Mouse (Mus musculus) limb, embryonic 13.5 days (tissue): ENCODE measurements at regions not wholly inside any gene's neighbourhood (a gene's known extent, or its start where the extent isn't known, plus 50 kb on each side); places are given as distances from the start of the nearest gene placed in this dataset.
A peak's percentile ranks its signal among the peaks of the same experiment; 100 is the strongest.

Source experiments
- ATAC-seq: fragments of 200-750 bp; cut with Nextera tagmentation; 2 replicates; pipeline ENCODE4 v1.8.0; 2017; ENCODE audit warnings: low read depth, moderate number of reproducible peaks, moderate TSS enrichment; ENCODE audit not compliant: low FRiP score
- H3K27ac ChIP-seq: fragments of 300-500 bp; sonication (generic); 2 replicates; pipeline ENCODE4 v1.5.1; 2015; ENCODE audit warnings: inconsistent platforms, mild to moderate bottlenecking, moderate library complexity
- H3K27me3 ChIP-seq: fragments of 300-500 bp; sonication (generic); 2 replicates; pipeline ENCODE4 v1.6.1; 2015; ENCODE audit warnings: mild to moderate bottlenecking, inconsistent platforms
- H3K36me3 ChIP-seq: fragments of 300-500 bp; sonication (generic); 2 replicates; pipeline ENCODE4 v1.6.1; 2015; ENCODE audit warnings: inconsistent platforms, mild to moderate bottlenecking, moderate library complexity
- H3K4me1 ChIP-seq: fragments of 300-500 bp; sonication (generic); 2 replicates; pipeline ENCODE4 v1.6.1; 2015; ENCODE audit warnings: inconsistent platforms
- H3K4me2 ChIP-seq: fragments of 300-500 bp; sonication (generic); replicated peaks from 2 replicates; pipeline ENCODE4 v1.6.1; 2015; ENCODE audit warnings: inconsistent platforms, mild to moderate bottlenecking, moderate library complexity
- H3K4me3 ChIP-seq: fragments of 300-500 bp; sonication (generic); 2 replicates; pipeline ENCODE4 v1.5.1; 2015; ENCODE audit warnings: moderate library complexity, mild to moderate bottlenecking, inconsistent platforms
- H3K9ac ChIP-seq: fragments of 300-500 bp; sonication (generic); 2 replicates; pipeline ENCODE4 v1.6.1; 2015; ENCODE audit warnings: mild to moderate bottlenecking, inconsistent platforms
- H3K9me3 ChIP-seq: fragments of 300-500 bp; sonication (generic); 2 replicates; pipeline ENCODE4 v1.6.1; 2016; ENCODE audit warnings: inconsistent platforms
- WGBS: fragments of 180-500 bp; shearing (Covaris S2); methylation state at CpG from one replicate; pipeline ENCODE4 v1.1.7; 2015; 5-methylcytosine and 5-hydroxymethylcytosine counted together

GRCm38 (mm10) chr12:109947886-109948433 lies 330.9 kb upstream of the Dio3 start:
- Histone ChIP-seq H3K4me1 (peaks cover 42% of the 10 kb centered on the region), H3K4me2 (no peak overlapping the region), H3K36me3 (no peaks in the 10 kb centered on the region), H3K9ac (no peak overlapping the region), H3K27ac (0 out of 2 replicates have a peak overlapping the region, but pooled peaks have one; percentile 22), H3K9me3 (peaks cover 3% of the 10 kb centered on the region; the same call in 1 of the 2 replicates), H3K4me3 (no peak overlapping the region), H3K27me3 (0 out of 2 replicates have a peak, but pooled peaks cover 7% of the 10 kb centered on the region)
- ATAC-seq = no peak
- WGBS = 30% methylated on average over 7 of the region's 7 CpGs

- Histone ChIP-seq H3K4me2 (no peak overlapping the region), H3K9ac (no peak overlapping the region), H3K4me1 (peaks cover 40% of the 10 kb centered on the region), H3K27ac (no peak overlapping the region), H3K36me3 (no peaks in the 10 kb centered on the region), H3K27me3 (0 out of 2 replicates have a peak, but pooled peaks cover 7% of the 10 kb centered on the region), H3K9me3 (peaks cover 3% of the 10 kb centered on the region; the same call in 1 of the 2 replicates), H3K4me3 (no peak overlapping the region)
- 20% methylated on average over 16 of the region's 16 CpGs for WGBS
- ATAC-seq = no peak
These were observed 330.4 kb upstream of the Dio3 start for GRCm38 (mm10) chr12:109948434-109948984.

- Histone ChIP-seq H3K9ac (no peak overlapping the region), H3K4me1 (peaks cover 40% of the 10 kb centered on the region), H3K4me3 (no peak overlapping the region), H3K36me3 (no peaks in the 10 kb centered on the region), H3K4me2 (no peak overlapping the region), H3K27me3 (0 out of 2 replicates have a peak, but pooled peaks cover 7% of the 10 kb centered on the region), H3K27ac (no peak overlapping the region), H3K9me3 (no peaks in the 10 kb centered on the region)
- 69% methylated on average over 17 of the region's 17 CpGs for WGBS
- no peak for ATAC-seq
These were observed 329.5 kb upstream of the Dio3 start for GRCm38 (mm10) chr12:109949231-109949965.

GRCm38 (mm10) chr12:109950632-109951031 lies 328.2 kb upstream of the Dio3 start:
- Histone ChIP-seq H3K27me3 (0 out of 2 replicates have a peak, but pooled peaks cover 7% of the 10 kb centered on the region), H3K27ac (no peak overlapping the region), H3K4me1 (peaks cover 40% of the 10 kb centered on the region), H3K9ac (no peak overlapping the region), H3K4me2 (no peak overlapping the region), H3K9me3 (no peaks in the 10 kb centered on the region), H3K4me3 (no peak overlapping the region), H3K36me3 (no peaks in the 10 kb centered on the region)
- 38% methylated on average over 6 of the region's 6 CpGs for WGBS
- no peak for ATAC-seq

- Histone ChIP-seq H3K4me1 (peaks cover 40% of the 10 kb centered on the region), H3K4me2 (no peak overlapping the region), H3K27me3 (0 out of 2 replicates have a peak, but pooled peaks cover 4% of the 10 kb centered on the region), H3K4me3 (no peak overlapping the region), H3K9me3 (no peaks in the 10 kb centered on the region), H3K36me3 (no peaks in the 10 kb centered on the region), H3K27ac (peak overlapping the region; percentile 28; the same call in 1 of the 2 replicates), H3K9ac (no peak overlapping the region)
- no peak for ATAC-seq
- 92% methylated on average over 12 of the region's 12 CpGs for WGBS
These were observed 327.4 kb upstream of the Dio3 start for GRCm38 (mm10) chr12:109951473-109951872.

- H3K9me3 ChIP-seq = no peaks in the 10 kb centered on the region
- WGBS = 71% methylated on average over 10 of the region's 10 CpGs
- H3K4me1 ChIP-seq = peaks cover 40% of the 10 kb centered on the region
- H3K27ac ChIP-seq = peak overlapping the region; percentile 33
- H3K27me3 ChIP-seq = no peaks in the 10 kb centered on the region
- H3K36me3 ChIP-seq = no peaks in the 10 kb centered on the region
- H3K4me2 ChIP-seq = no peak overlapping the region
- no peak overlapping the region for H3K9ac ChIP-seq
- H3K4me3 ChIP-seq = no peak overlapping the region
- ATAC-seq = 0 out of 2 replicates have a peak, but pooled peaks have one; percentile 42
These were observed 326.9 kb upstream of the Dio3 start for GRCm38 (mm10) chr12:109951884-109952456.

GRCm38 (mm10) chr12:109952933-109953332 lies 325.9 kb upstream of the Dio3 start:
- H3K4me1 ChIP-seq = peaks cover 40% of the 10 kb centered on the region
- H3K9me3 ChIP-seq = no peaks in the 10 kb centered on the region
- no peaks in the 10 kb centered on the region for H3K27me3 ChIP-seq
- H3K4me2 ChIP-seq = no peak overlapping the region
- H3K4me3 ChIP-seq = no peak overlapping the region
- H3K9ac ChIP-seq = no peak overlapping the region
- ATAC-seq = no peak
- no peak overlapping the region for H3K27ac ChIP-seq
- no peaks in the 10 kb centered on the region for H3K36me3 ChIP-seq
- WGBS = 69% methylated on average over 3 of the region's 3 CpGs

- ATAC-seq = no peak
- H3K9ac ChIP-seq = no peak overlapping the region
- H3K27ac ChIP-seq = no peak overlapping the region
- no peak overlapping the region for H3K4me3 ChIP-seq
- H3K9me3 ChIP-seq = no peaks in the 10 kb centered on the region
- H3K4me1 ChIP-seq = peaks cover 15% of the 10 kb centered on the region
- H3K4me2 ChIP-seq = no peak overlapping the region
- 86% methylated on average over 3 of the region's 3 CpGs for WGBS
- H3K36me3 ChIP-seq = no peaks in the 10 kb centered on the region
- H3K27me3 ChIP-seq = peaks cover 12% of the 10 kb centered on the region; the same call in 1 of the 2 replicates
These were observed 321.6 kb upstream of the Dio3 start for GRCm38 (mm10) chr12:109957305-109957704.

- WGBS = 40% methylated on average over 18 of the region's 18 CpGs
- H3K27ac ChIP-seq = no peak overlapping the region
These were observed 320.3 kb upstream of the Dio3 start for GRCm38 (mm10) chr12:109958357-109959085.

GRCm38 (mm10) chr12:109966776-109967175 lies 312.1 kb upstream of the Dio3 start:
- H3K9me3 ChIP-seq = no peaks in the 10 kb centered on the region
- no peak for ATAC-seq
- 86% methylated on average over 12 of the region's 12 CpGs for WGBS

More at GRCm38 (mm10) chr12:109958357-109959085, 320.3 kb upstream of the Dio3 start:
- no peaks in the 10 kb centered on the region for H3K36me3 ChIP-seq
- no peak overlapping the region for H3K9ac ChIP-seq
- H3K27me3 ChIP-seq = peaks cover 20% of the 10 kb centered on the region
- H3K4me2 ChIP-seq = no peak overlapping the region
- H3K4me3 ChIP-seq = no peak overlapping the region
- H3K4me1 ChIP-seq = peaks cover 13% of the 10 kb centered on the region
- H3K9me3 ChIP-seq = no peaks in the 10 kb centered on the region
- ATAC-seq = peak; percentile 89

GRCm38 (mm10) chr12:109968303-109968702 lies 310.6 kb upstream of the Dio3 start:
- H3K4me1 ChIP-seq = no peaks in the 10 kb centered on the region
- H3K27me3 ChIP-seq = peaks cover 6% of the 10 kb centered on the region
- no peak for ATAC-seq
- H3K9ac ChIP-seq = no peak overlapping the region
- H3K27ac ChIP-seq = no peak overlapping the region
- H3K4me3 ChIP-seq = no peak overlapping the region
- WGBS = 61% methylated on average over 7 of the region's 7 CpGs
- H3K36me3 ChIP-seq = no peaks in the 10 kb centered on the region
- H3K4me2 ChIP-seq = no peak overlapping the region
- no peaks in the 10 kb centered on the region for H3K9me3 ChIP-seq

More at GRCm38 (mm10) chr12:109966776-109967175, 312.1 kb upstream of the Dio3 start:
- peaks cover 12% of the 10 kb centered on the region for H3K27me3 ChIP-seq
- H3K36me3 ChIP-seq = no peaks in the 10 kb centered on the region
- no peak overlapping the region for H3K4me3 ChIP-seq
- no peak overlapping the region for H3K27ac ChIP-seq
- no peaks in the 10 kb centered on the region for H3K4me1 ChIP-seq
- no peak overlapping the region for H3K9ac ChIP-seq
- no peak overlapping the region for H3K4me2 ChIP-seq
